Mouse (Mus musculus) hindbrain, postnatal 0 days (tissue): Measurements from ENCODE around the gene Slc44a1. TPM values are rescaled to one million over a fixed set of nuclear protein-coding genes. Genes with fewer than 3 reads are reported as not detected.
A peak's percentile ranks its signal among the peaks of the same experiment; 100 is the strongest.

Source experiments
- ATAC-seq: fragments of 200-750 bp; cut with Nextera tagmentation; 2 replicates; pipeline ENCODE4 v1.8.0; 2017; ENCODE audit warnings: mild to moderate bottlenecking, moderate TSS enrichment, moderate library complexity
- DNase-seq: peaks from one replicate; pipeline ENCODE4 v3.0.0-alpha.2; 2015; ENCODE audit warnings: low spot score
- H3K27ac ChIP-seq: fragments of 300-500 bp; sonication (generic); 2 replicates; pipeline ENCODE4 v1.5.1; 2014; ENCODE audit warnings: mild to moderate bottlenecking
- H3K27me3 ChIP-seq: fragments of 300-500 bp; sonication (generic); 2 replicates; pipeline ENCODE4 v1.6.1; 2014; ENCODE audit warnings: low read length, mixed read lengths; ENCODE audit not compliant: insufficient read depth
- H3K36me3 ChIP-seq: fragments of 300-500 bp; sonication (generic); 2 replicates; pipeline ENCODE4 v1.6.1; 2014; ENCODE audit warnings: low read length, mixed read lengths; ENCODE audit not compliant: insufficient read depth
- H3K4me1 ChIP-seq: fragments of 300-500 bp; sonication (generic); 2 replicates; pipeline ENCODE4 v1.6.1; 2014; ENCODE audit warnings: antibody characterized with exemption, low read length, mixed read lengths; ENCODE audit not compliant: insufficient read depth
- H3K4me2 ChIP-seq: fragments of 300-500 bp; sonication (generic); 2 replicates; pipeline ENCODE4 v1.6.1; 2014; ENCODE audit warnings: low read depth, mild to moderate bottlenecking, low read length, moderate library complexity, mixed read lengths
- H3K4me3 ChIP-seq: fragments of 300-500 bp; sonication (generic); 2 replicates; pipeline ENCODE4 v1.5.1; 2014; ENCODE audit warnings: low read length
- H3K9ac ChIP-seq: fragments of 300-500 bp; sonication (generic); replicated peaks from 2 replicates; pipeline ENCODE4 v1.6.1; 2014; ENCODE audit warnings: mild to moderate bottlenecking, low read length, moderate library complexity, mixed read lengths
- H3K9me3 ChIP-seq: fragments of 300-500 bp; sonication (generic); 2 replicates; pipeline ENCODE4 v1.6.1; 2016; ENCODE audit warnings: low read length, mixed read lengths
- CTCF ChIP-seq: IDR thresholded peaks from 2 replicates; pipeline ENCODE4 v1.5.1; 2016; ENCODE audit warnings: antibody characterized with exemption, control low read depth, low read depth
- WGBS: fragments of 180-500 bp; shearing (Covaris S2); extraction: QIAGEN DNeasy Blood & Tissue Kit; methylation state at CpG from one replicate; pipeline ENCODE4 v1.1.7; 2014; 5-methylcytosine and 5-hydroxymethylcytosine counted together
- polyA plus RNA-seq: library from polyadenylated mRNA; unstranded; fragments of >200 nt; fragmentation: Nextera tagmentation; extraction: Ambion mirVana; gene quantifications from 2 replicates; pipeline ENCODE4 v1.2.1, GENCODE M21; 2015
- total RNA-seq: library from RNA; depleted of rRNA; stranded (reverse); fragments of >200 nt; gene quantifications from 2 replicates; pipeline ENCODE4 v1.2.3, GENCODE M21; 2014

Slc44a1 gene
- total and polyA plus RNA-seq, 2 experiments from 2014 or later = 13.6 to 39.4 TPM

GRCm38 (mm10) chr4:53516011-53516532 is 75.9 kb downstream of the Slc44a1 start:
- WGBS = 57% methylated on average over 6 of the region's 6 CpGs
- Histone ChIP-seq H3K4me3 (no peak overlapping the region), H3K9me3 (no peaks in the 10 kb centered on the region), H3K4me1 (peaks cover 27% of the 10 kb centered on the region), H3K27me3 (no peaks in the 10 kb centered on the region), H3K4me2 (no peak overlapping the region), H3K27ac (peak overlapping the region; percentile 74), H3K9ac (no peak overlapping the region), H3K36me3 (no peaks in the 10 kb centered on the region)
- DNase-seq = peak; percentile 66
- peak; percentile 64 for ATAC-seq
- TF ChIP-seq CTCF = no peak

DNA sequence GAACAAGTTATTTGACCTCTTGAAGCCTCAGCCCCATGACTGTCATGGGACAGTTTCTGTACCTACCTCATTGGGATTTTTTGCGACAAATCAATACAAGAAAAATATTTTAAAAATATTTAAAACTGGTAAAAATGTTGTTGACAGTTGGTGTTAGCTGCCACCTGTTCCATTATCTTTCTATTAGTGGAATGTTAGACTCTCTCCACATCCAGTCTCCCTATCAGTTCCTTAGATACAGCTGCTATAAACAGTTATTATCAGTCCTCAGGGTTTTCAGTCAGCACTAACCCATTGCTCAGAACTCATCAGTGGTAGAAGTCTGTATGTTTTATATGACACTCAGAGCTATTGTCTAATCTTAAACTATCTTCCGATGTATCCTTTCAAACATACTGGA is 79.2 kb downstream of the Slc44a1 start:
- Histone ChIP-seq H3K4me2 (no peak overlapping the region), H3K36me3 (no peaks in the 10 kb centered on the region), H3K4me3 (no peak overlapping the region), H3K4me1 (0 out of 2 replicates have a peak, but pooled peaks cover 9% of the 10 kb centered on the region), H3K27me3 (no peaks in the 10 kb centered on the region), H3K9me3 (no peaks in the 10 kb centered on the region), H3K27ac (no peak overlapping the region), H3K9ac (no peak overlapping the region)
- ATAC-seq = no peak
- TF ChIP-seq CTCF = no peak
- no peak for DNase-seq
- 96% methylated on average over 2 of the region's 2 CpGs for WGBS

- DNase-seq (no peak), ATAC-seq (no peak)
- 89% methylated on average over 8 of the region's 8 CpGs for WGBS
- Histone ChIP-seq H3K9ac (no peak overlapping the region), H3K27me3 (no peaks in the 10 kb centered on the region), H3K27ac (no peak overlapping the region), H3K9me3 (no peaks in the 10 kb centered on the region), H3K4me3 (no peak overlapping the region), H3K4me2 (no peak overlapping the region), H3K4me1 (0 out of 2 replicates have a peak, but pooled peaks cover 5% of the 10 kb centered on the region), H3K36me3 (no peaks in the 10 kb centered on the region)
- no peak for TF ChIP-seq CTCF
These were observed 80.8 kb downstream of the Slc44a1 start for GRCm38 (mm10) chr4:53521028-53521427.

DNA sequence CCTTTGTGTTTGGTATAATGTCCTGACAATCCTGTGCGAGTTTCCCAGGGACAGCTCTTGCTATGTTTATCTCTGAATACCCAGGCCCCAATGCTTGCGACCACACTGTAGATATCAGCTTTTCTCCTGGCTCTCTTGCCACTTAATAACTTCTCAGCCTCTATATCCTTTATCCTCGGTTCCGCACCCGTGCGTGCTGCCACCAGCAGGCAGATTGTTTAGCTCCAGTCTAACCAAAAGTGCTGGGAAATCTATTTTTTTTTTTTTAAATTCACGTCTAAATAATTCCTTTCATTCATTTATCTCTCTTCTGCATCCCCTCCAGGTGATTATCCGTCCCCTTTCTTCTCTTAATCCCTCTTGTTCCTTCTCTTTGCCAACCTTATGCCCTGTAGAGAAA is 82.4 kb downstream of the Slc44a1 start:
- Histone ChIP-seq H3K4me1 (no peaks in the 10 kb centered on the region), H3K4me2 (no peak overlapping the region), H3K9ac (no peak overlapping the region), H3K36me3 (no peaks in the 10 kb centered on the region), H3K9me3 (no peaks in the 10 kb centered on the region), H3K27me3 (no peaks in the 10 kb centered on the region), H3K4me3 (no peak overlapping the region), H3K27ac (no peak overlapping the region)
- 77% methylated on average over 8 of the region's 8 CpGs for WGBS
- peak; percentile 18; the same call in 1 of the 2 replicates for TF ChIP-seq CTCF
- no peak for DNase-seq
- ATAC-seq = no peak

DNA sequence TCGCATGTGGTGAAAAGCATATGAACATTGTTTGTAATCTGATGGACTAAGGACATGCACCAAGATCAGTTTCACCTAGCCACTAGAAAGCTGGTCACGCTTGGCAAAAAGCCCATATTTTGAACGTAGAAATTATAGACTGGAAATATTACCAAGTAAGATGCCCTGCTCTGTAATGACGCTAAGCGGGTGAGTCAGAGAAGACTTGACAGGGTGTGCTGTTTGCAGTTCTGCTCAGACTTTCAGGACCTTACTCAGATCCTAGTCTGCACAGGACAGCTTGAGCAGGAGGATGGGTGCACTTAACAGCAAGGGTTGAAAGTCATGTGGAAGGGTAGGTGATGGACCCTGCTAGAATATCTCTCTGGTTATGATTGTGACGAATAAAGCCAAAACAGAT is 85.3 kb downstream of the Slc44a1 start:
- Histone ChIP-seq H3K36me3 (no peaks in the 10 kb centered on the region), H3K9ac (no peak overlapping the region), H3K9me3 (no peaks in the 10 kb centered on the region), H3K27me3 (no peaks in the 10 kb centered on the region), H3K4me1 (no peaks in the 10 kb centered on the region), H3K4me3 (no peak overlapping the region), H3K27ac (no peak overlapping the region), H3K4me2 (no peak overlapping the region)
- DNase-seq (no peak), ATAC-seq (no peak)
- no peak for TF ChIP-seq CTCF
- WGBS = 85% methylated on average over 6 of the region's 6 CpGs

GRCm38 (mm10) chr4:53525994-53526393 is 85.8 kb downstream of the Slc44a1 start:
- 79% methylated on average over 1 of the region's 1 CpGs for WGBS
- Histone ChIP-seq H3K27me3 (no peaks in the 10 kb centered on the region), H3K4me2 (no peak overlapping the region), H3K9ac (no peak overlapping the region), H3K9me3 (no peaks in the 10 kb centered on the region), H3K27ac (no peak overlapping the region), H3K4me1 (no peaks in the 10 kb centered on the region), H3K36me3 (no peaks in the 10 kb centered on the region), H3K4me3 (no peak overlapping the region)
- no peak for ATAC-seq
- no peak for TF ChIP-seq CTCF
- no peak for DNase-seq

- 36% methylated on average over 2 of the region's 2 CpGs for WGBS
- H3K4me3 ChIP-seq = no peak overlapping the region
- H3K4me1 ChIP-seq = no peaks in the 10 kb centered on the region
- ATAC-seq (no peak), DNase-seq (no peak)
- no peak for TF ChIP-seq CTCF
- H3K36me3 ChIP-seq = no peaks in the 10 kb centered on the region
- H3K27me3 ChIP-seq = no peaks in the 10 kb centered on the region
- H3K9me3 ChIP-seq = no peaks in the 10 kb centered on the region
- H3K9ac ChIP-seq = no peak overlapping the region
- no peak overlapping the region for H3K4me2 ChIP-seq
- H3K27ac ChIP-seq = no peak overlapping the region
These were observed 86.2 kb downstream of the Slc44a1 start for GRCm38 (mm10) chr4:53526446-53526845.
